Mouse (Mus musculus): ENCODE results near the gene Runx2. TPM values are rescaled to one million over a fixed set of nuclear protein-coding genes. Genes with fewer than 3 reads are reported as not detected.
A peak's percentile ranks its signal among the peaks of the same experiment; 100 is the strongest.

The Runx2 gene
- polyA plus RNA-seq, 2 experiments = 16.5 to 27.5 TPM

GRCm38 (mm10) chr17:44780353-44780752, 34.2 kb downstream of the Runx2 start:
- no peak overlapping the region for H3K9ac ChIP-seq (ENCODE audit: low read depth, low read length, severe bottlenecking)
- H3K36me3 ChIP-seq (ENCODE audit: control insufficient read depth, insufficient read depth, low read length) = no peaks in the 10 kb centered on the region
- DNase-seq (ENCODE audit: low spot score) = no peak
- WGBS = 71% methylated on average over 4 of the region's 4 CpGs
- H3K4me1 ChIP-seq (ENCODE audit: control insufficient read depth, insufficient read depth, low read length) = peaks cover 5% of the 10 kb centered on the region; the same call in 1 of the 2 replicates
- no peak overlapping the region for H3K4me2 ChIP-seq (replicated peaks; ENCODE audit: low read depth, low read length, severe bottlenecking)
- no peak overlapping the region for H3K27ac ChIP-seq (replicated peaks; ENCODE audit: low read depth, low read length)
- no peak for ATAC-seq (ENCODE audit: low FRiP score, low read depth)
- H3K27me3 ChIP-seq (ENCODE audit: control insufficient read depth, insufficient read depth, low read length) = no peaks in the 10 kb centered on the region
- H3K4me3 ChIP-seq (replicated peaks; ENCODE audit: low read length) = no peak overlapping the region
- no peaks in the 10 kb centered on the region for H3K9me3 ChIP-seq (ENCODE audit: control insufficient read depth, low read length)
- no peak for TF ChIP-seq POLR2A (IDR thresholded peaks at IDR 0.05; ENCODE audit: borderline replicate concordance, extremely low read depth, insufficient read depth, insufficient read length)

- DNase-seq (ENCODE audit: low spot score) (no peak), ATAC-seq (ENCODE audit: low FRiP score, low read depth) (no peak)
- no peak overlapping the region for H3K27ac ChIP-seq (replicated peaks; ENCODE audit: low read depth, low read length)
- H3K27me3 ChIP-seq (ENCODE audit: control insufficient read depth, insufficient read depth, low read length) = no peaks in the 10 kb centered on the region
- no peaks in the 10 kb centered on the region for H3K9me3 ChIP-seq (ENCODE audit: control insufficient read depth, low read length)
- peak overlapping the region; percentile 78 for H3K4me3 ChIP-seq (replicated peaks; ENCODE audit: low read length)
- WGBS = 54% methylated on average over 5 of the region's 5 CpGs
- no peak overlapping the region for H3K9ac ChIP-seq (ENCODE audit: low read depth, low read length, severe bottlenecking)
- no peak for TF ChIP-seq POLR2A (IDR thresholded peaks at IDR 0.05; ENCODE audit: borderline replicate concordance, extremely low read depth, insufficient read depth, insufficient read length)
- H3K4me2 ChIP-seq (replicated peaks; ENCODE audit: low read depth, low read length, severe bottlenecking) = peak overlapping the region; percentile 72
- peaks cover 5% of the 10 kb centered on the region; the same call in 1 of the 2 replicates for H3K4me1 ChIP-seq (ENCODE audit: control insufficient read depth, insufficient read depth, low read length)
- H3K36me3 ChIP-seq (ENCODE audit: control insufficient read depth, insufficient read depth, low read length) = no peaks in the 10 kb centered on the region
These were observed 36.5 kb downstream of the Runx2 start for GRCm38 (mm10) chr17:44778141-44778540.

GRCm38 (mm10) chr17:44777337-44777804, 37.2 kb downstream of the Runx2 start:
- TF ChIP-seq POLR2A (IDR thresholded peaks at IDR 0.05; ENCODE audit: borderline replicate concordance, extremely low read depth, insufficient read depth, insufficient read length) = no peak
- Histone ChIP-seq H3K4me2 (replicated peaks; ENCODE audit: low read depth, low read length, severe bottlenecking) (peak overlapping the region; percentile 72), H3K27me3 (ENCODE audit: control insufficient read depth, insufficient read depth, low read length) (no peaks in the 10 kb centered on the region), H3K9ac (ENCODE audit: low read depth, low read length, severe bottlenecking) (peak overlapping the region; percentile 95), H3K36me3 (ENCODE audit: control insufficient read depth, insufficient read depth, low read length) (no peaks in the 10 kb centered on the region), H3K4me1 (ENCODE audit: control insufficient read depth, insufficient read depth, low read length) (peaks cover 5% of the 10 kb centered on the region; the same call in 1 of the 2 replicates), H3K4me3 (replicated peaks; ENCODE audit: low read length) (peak overlapping the region; percentile 78), H3K9me3 (ENCODE audit: control insufficient read depth, low read length) (no peaks in the 10 kb centered on the region), H3K27ac (replicated peaks; ENCODE audit: low read depth, low read length) (peak overlapping the region; percentile 80)
- DNase-seq (ENCODE audit: low spot score) = peak; percentile 52
- WGBS = under 1% methylated on average over 35 of the region's 35 CpGs
- ATAC-seq (ENCODE audit: low FRiP score, low read depth) = peak; percentile 71

- H3K27ac ChIP-seq (replicated peaks; ENCODE audit: low read depth, low read length) = peak within 1 kb of the TSS; percentile 80
These were observed 37.8 kb downstream of the Runx2 start, which contains the start of gene Supt3 for GRCm38 (mm10) chr17:44776738-44777270. Gene Supt3, plus strand, starts transcription at chr17:44777152.

GRCm38 (mm10) chr17:44772576-44772975, 42.0 kb downstream of the Runx2 start:
- ATAC-seq (ENCODE audit: low FRiP score, low read depth) (no peak), DNase-seq (ENCODE audit: low spot score) (no peak)
- Histone ChIP-seq H3K4me1 (ENCODE audit: control insufficient read depth, insufficient read depth, low read length) (peaks cover 6% of the 10 kb centered on the region), H3K36me3 (ENCODE audit: control insufficient read depth, insufficient read depth, low read length) (no peaks in the 10 kb centered on the region), H3K27ac (replicated peaks; ENCODE audit: low read depth, low read length) (no peak overlapping the region), H3K4me2 (replicated peaks; ENCODE audit: low read depth, low read length, severe bottlenecking) (no peak overlapping the region), H3K9ac (ENCODE audit: low read depth, low read length, severe bottlenecking) (no peak overlapping the region), H3K9me3 (ENCODE audit: control insufficient read depth, low read length) (no peaks in the 10 kb centered on the region), H3K4me3 (replicated peaks; ENCODE audit: low read length) (no peak overlapping the region), H3K27me3 (ENCODE audit: control insufficient read depth, insufficient read depth, low read length) (no peaks in the 10 kb centered on the region)
- TF ChIP-seq POLR2A (IDR thresholded peaks at IDR 0.05; ENCODE audit: borderline replicate concordance, extremely low read depth, insufficient read depth, insufficient read length) = no peak
- WGBS = 68% methylated on average over 2 of the region's 2 CpGs

More at GRCm38 (mm10) chr17:44776738-44777270, 37.8 kb downstream of the Runx2 start, which contains the start of gene Supt3:
- Histone ChIP-seq H3K4me3 (replicated peaks; ENCODE audit: low read length) (peak within 1 kb of the TSS; percentile 78), H3K27me3 (ENCODE audit: control insufficient read depth, insufficient read depth, low read length) (no peaks in the 10 kb centered on the region), H3K36me3 (ENCODE audit: control insufficient read depth, insufficient read depth, low read length) (no peaks in the 10 kb centered on the region), H3K4me1 (ENCODE audit: control insufficient read depth, insufficient read depth, low read length) (peaks cover 5% of the 10 kb centered on the region; the same call in 1 of the 2 replicates), H3K4me2 (replicated peaks; ENCODE audit: low read depth, low read length, severe bottlenecking) (peak within 1 kb of the TSS; percentile 72), H3K9me3 (ENCODE audit: control insufficient read depth, low read length) (no peaks in the 10 kb centered on the region), H3K9ac (ENCODE audit: low read depth, low read length, severe bottlenecking) (peak within 1 kb of the TSS; percentile 95)
- ATAC-seq (ENCODE audit: low FRiP score, low read depth) (peak; percentile 97), DNase-seq (ENCODE audit: low spot score) (peak; percentile 97)
- TF ChIP-seq POLR2A (IDR thresholded peaks at IDR 0.05; ENCODE audit: borderline replicate concordance, extremely low read depth, insufficient read depth, insufficient read length) = peak; percentile 93; the same call in 1 of the 2 replicates
- under 1% methylated on average over 39 of the region's 40 CpGs for WGBS
